Mouse (Mus musculus): ENCODE measurements at regions not wholly inside any gene's neighbourhood (a gene's known extent, or its start where the extent isn't known, plus 50 kb on each side); places are given as distances from the start of the nearest gene placed in this dataset.

GRCm38 (mm10) chr1:137926326-137926725 is 249.2 kb downstream of the Ptprc start:
- DNase-seq, result no peak

DNA sequence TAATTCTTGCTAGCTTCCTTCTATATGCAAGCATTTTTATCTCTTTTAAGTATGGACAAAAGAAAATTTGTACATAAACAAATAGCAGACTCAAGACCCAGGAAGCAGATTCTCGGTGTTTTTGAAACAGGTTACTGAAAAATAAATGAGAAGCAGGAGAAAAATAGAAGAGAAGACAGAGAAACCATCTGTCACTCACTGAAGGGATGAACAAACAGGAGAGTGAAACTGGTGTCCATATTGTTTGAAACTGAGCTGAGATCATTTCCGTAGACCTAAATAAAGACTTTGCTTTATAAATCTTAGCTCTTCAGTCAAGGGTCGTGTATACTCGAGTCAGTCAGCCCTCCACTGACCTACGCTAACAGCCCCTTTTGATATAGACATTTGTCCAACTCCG is 251.4 kb downstream of the Ptprc start:
- no peak for DNase-seq

DNA sequence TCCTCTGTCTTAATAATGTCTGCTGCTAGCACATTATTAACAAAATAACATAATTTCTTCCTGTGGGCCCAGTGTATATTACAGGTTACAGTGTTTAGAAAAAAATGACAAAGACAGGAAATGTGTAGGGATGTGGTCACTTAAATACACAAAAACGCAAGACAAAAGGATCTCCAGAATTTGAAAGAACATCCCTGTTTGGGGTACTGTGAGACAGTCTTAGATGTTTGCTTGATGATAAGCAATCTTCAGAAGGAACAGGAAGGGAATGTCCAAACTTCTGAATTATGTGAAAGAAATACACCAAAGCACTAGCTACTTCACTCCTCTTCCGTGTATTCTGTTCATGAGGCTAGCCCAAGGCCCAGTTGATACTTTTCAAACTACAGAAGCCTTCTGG is 251.8 kb downstream of the Ptprc start:
- DNase-seq, result no peak

DNA sequence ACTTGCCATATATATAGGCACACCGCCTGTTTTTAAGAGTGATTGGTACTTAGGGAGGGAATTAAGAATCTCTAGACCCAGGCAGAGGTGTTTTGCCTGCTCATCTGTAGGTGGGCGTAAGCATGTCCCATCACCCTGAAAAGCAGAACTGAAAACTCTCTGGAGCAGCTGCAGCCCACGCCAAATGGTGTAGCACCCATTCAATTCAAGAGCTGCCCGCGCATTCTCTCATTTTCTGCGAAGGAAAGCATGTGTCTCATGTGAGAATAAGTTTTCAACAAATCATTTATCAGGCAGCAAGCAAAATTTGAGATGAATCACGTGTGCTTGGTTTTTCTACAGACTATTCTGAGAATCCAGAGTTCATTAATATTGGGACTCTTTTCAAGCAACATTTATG is 252.7 kb downstream of the Ptprc start:
- peak; percentile 62 for DNase-seq

GRCm38 (mm10) chr1:137921592-137921991 is 253.9 kb downstream of the Ptprc start:
- DNase-seq, result peak; percentile 34

GRCm38 (mm10) chr1:137919739-137920563 is 255.6 kb downstream of the Ptprc start:
- no peak for DNase-seq

DNA sequence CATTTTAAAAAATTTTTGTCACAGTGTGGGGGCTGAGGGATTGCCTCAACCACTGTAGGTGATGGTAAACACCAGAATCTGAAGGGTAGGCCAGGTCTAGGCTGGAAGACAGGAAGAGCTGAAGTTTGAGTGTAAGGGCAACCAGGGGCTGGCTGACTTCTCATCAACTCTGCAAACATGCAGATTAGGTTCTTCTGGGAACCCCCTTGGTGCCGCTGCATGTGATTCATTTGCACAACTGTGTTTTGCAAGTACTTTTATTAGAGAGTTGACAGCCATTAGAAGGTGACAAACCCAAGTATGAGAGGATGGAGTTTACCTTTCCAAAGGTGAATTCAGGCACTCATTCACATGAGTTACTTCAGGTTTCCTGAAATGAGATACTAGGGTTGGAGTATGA is 258.1 kb downstream of the Ptprc start:
- no peak for DNase-seq

DNA sequence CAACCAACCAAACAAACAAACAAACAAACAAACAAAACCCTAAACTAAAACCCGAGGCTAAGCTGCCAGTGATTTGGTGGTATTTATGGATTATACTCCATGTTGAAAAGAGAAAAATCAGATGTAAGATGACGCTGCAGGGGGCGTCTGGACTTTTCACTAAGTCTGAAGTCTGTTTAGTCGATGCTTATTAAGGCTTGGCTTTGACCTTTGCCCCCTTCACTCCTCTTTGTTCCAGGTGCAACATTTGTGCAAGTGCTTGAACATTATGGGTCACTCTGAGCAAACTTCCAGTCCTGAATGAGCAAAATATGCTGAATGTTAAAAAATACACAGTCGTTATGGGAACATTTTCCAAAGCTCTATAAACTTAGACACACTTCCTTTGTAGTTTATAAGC is 268.6 kb downstream of the Ptprc start:
- DNase-seq, result no peak

DNA sequence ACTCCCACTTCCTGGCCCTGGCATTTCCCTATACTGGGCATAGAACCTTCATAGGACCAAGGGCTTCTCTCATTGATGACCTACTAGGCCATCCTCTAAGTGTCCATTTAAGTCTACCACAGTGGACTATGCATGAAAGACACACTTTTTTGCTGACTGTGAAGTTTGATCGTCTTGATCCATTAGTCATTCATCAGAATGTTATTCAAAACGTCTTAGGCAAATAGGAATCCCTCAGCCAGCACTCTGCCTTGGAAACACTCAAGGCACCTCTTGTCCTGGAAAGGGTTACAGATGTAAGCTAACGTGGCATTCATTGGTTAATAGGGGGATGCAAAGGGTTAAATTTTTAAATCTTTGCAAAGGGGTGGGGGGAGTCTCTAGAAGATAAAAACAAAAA is 269.0 kb downstream of the Ptprc start:
- DNase-seq, result no peak

GRCm38 (mm10) chr1:137905566-137905965 is 269.9 kb downstream of the Ptprc start:
- DNase-seq, result no peak

- DNase-seq, result peak; percentile 29
These were observed 272.2 kb downstream of the Ptprc start for GRCm38 (mm10) chr1:137903351-137903750.

- no peak for DNase-seq
These were observed 272.6 kb downstream of the Ptprc start for GRCm38 (mm10) chr1:137902859-137903258.

- no peak for DNase-seq
These were observed 273.5 kb downstream of the Ptprc start for GRCm38 (mm10) chr1:137901996-137902395.

DNA sequence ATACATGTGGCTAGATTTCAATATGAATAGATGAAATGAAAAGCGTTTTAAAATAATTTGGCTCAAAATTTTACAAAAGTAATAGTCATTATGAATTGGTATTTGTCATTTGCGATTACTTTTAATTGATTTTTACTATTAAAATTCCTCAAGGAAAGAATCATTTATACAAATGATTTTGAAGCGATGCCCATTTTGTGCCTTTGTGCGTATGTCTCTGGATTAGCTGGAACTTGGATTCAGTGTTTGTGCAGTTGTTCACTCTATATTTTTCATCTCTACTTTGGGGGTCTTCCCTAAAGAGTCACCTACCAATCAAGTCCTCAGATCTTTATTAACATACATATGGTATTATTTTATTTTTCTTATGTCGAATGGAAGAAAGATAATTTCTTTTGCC is 274.3 kb downstream of the Ptprc start:
- DNase-seq, result no peak

- DNase-seq, result peak; percentile 30
These were observed 274.9 kb downstream of the Ptprc start for GRCm38 (mm10) chr1:137900621-137901071.

DNA sequence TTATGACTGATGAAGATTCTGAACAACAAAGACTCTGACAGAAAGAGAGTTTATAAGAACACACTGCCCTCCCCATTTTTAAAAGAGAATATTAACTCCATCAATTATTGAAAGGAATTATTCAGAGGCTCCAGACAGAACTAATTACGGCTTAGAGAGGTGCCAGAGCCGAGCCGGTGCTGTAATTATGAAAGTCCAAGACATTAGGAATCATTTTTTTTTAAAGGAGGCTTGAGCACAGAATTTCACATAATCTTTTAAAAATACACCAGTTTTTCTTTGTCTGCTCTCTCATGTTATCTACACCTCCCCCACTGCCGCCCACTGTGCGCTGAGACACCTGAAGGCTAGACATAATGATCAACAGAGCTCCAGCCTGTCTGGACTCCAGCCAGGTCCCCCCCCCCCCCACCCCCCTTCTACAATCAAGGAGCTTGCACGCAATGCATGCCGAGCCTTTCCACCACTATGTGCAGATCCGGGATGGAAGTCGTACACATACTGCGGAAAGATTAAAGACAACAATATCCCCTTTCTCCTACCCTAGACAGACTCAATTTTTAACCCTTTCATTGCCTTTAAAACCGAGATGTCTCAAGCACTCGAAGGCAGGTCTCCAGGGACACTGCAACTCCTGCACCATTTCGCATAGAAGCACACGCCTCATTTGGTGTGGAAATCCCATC is 275.4 kb downstream of the Ptprc start:
- peak; percentile 22 for DNase-seq

DNA sequence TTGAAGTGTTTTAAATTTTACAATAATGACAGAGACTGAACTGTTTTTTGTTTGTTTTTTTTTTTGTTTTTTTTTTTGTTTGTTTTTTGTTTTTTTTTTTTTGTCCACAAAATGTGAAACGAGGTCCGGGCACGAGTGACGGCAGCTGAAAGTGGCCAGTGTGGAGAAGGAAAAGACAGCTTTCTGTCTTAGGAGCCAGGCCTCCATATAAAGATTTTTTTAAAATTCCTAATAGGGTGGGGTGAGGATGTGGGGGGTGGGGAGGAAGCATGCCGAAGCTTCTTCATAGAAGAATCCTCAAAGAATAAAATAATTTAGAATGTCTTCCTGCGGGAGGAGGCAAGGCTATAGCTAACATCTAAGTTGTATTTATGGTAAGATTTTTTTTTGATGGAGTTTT is 276.2 kb downstream of the Ptprc start:
- DNase-seq, result no peak

GRCm38 (mm10) chr1:137898891-137899290 is 276.6 kb downstream of the Ptprc start:
- DNase-seq, result no peak

- peak; percentile 95 for DNase-seq
These were observed 277.1 kb downstream of the Ptprc start for GRCm38 (mm10) chr1:137898397-137898796.

- DNase-seq, result no peak
These were observed 293.9 kb downstream of the Ptprc start for GRCm38 (mm10) chr1:137881656-137882055.

- no peak for DNase-seq
These were observed 301.1 kb downstream of the Ptprc start for GRCm38 (mm10) chr1:137874361-137874760.

DNA sequence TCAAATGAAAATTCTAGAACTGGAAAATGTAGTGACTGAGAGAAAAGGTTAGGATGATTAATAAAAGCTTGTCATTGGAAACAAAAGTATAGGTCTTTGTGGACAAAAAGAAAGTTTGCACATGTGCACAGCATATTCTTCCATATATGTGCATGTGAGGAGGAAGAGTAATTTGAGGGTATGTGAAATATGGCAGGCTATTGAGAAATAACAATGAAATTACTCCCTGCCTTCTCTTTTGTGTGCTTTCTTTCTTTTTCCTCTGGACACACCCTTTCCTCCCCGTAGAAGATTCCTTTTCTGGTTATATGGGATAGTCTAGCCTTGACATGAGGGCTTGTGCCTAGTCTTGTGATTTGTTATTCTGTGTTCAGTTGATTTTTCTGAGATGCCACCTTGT is 301.9 kb downstream of the Ptprc start:
- DNase-seq, result no peak

- no peak for DNase-seq
These were observed 310.5 kb downstream of the Ptprc start for GRCm38 (mm10) chr1:137865030-137865429.

GRCm38 (mm10) chr1:137863506-137863905 is 312.0 kb downstream of the Ptprc start:
- DNase-seq, result no peak

All from layer of hippocampus, adult 9-11 months (tissue).